Mouse (Mus musculus): ENCODE results near the gene Efhc1.
"Not testable (repeated sequence)": the region's sequence is repeated elsewhere in the genome, so short reads cannot be mapped to it uniquely, and the experiment has no call there.

Efhc1 gene

GRCm38 (mm10) chr1:20951300-20951763 is at the start of gene Efhc1:
Gene Efhc1 (plus strand): TSS chr1:20951626.
- in situ Hi-C loops (cut with MseI, MboI) = no loop called here

GRCm38 (mm10) chr1:20905501-20906127 is 45.8 kb upstream of the Efhc1 start:
- in situ Hi-C loops (cut with MseI, MboI) = no loop called here

GRCm38 (mm10) chr1:20906128-20906515 is 45.3 kb upstream of the Efhc1 start:
- in situ Hi-C loops (cut with MseI, MboI) = no loop called here

GRCm38 (mm10) chr1:20908541-20908940 is 42.9 kb upstream of the Efhc1 start:
- in situ Hi-C loops (cut with MseI, MboI) = no loop called here

GRCm38 (mm10) chr1:20912115-20912514 is 39.3 kb upstream of the Efhc1 start:
- in situ Hi-C loops (cut with MseI, MboI) = no loop called here

- in situ Hi-C loops (cut with MseI, MboI) = no loop called here
These were observed 38.8 kb upstream of the Efhc1 start for GRCm38 (mm10) chr1:20912527-20913171.

GRCm38 (mm10) chr1:20914769-20915168 is 36.7 kb upstream of the Efhc1 start:
- in situ Hi-C loops (cut with MseI, MboI) = no loop called here

GRCm38 (mm10) chr1:20915608-20916007 is 35.8 kb upstream of the Efhc1 start:
- in situ Hi-C loops (cut with MseI, MboI) = no loop called here

GRCm38 (mm10) chr1:20917496-20918050 is 33.9 kb upstream of the Efhc1 start:
- in situ Hi-C loops (cut with MseI, MboI) = no loop called here

- in situ Hi-C loops (cut with MseI, MboI) = no loop called here
These were observed 31.7 kb upstream of the Efhc1 start for GRCm38 (mm10) chr1:20919728-20920127.

GRCm38 (mm10) chr1:20921081-20921528 is 30.3 kb upstream of the Efhc1 start:
- in situ Hi-C loops (cut with MseI, MboI) = no loop called here

- in situ Hi-C loops (cut with MseI, MboI) = no loop called here
These were observed 28.6 kb upstream of the Efhc1 start for GRCm38 (mm10) chr1:20922612-20923399.

- in situ Hi-C loops (cut with MseI, MboI) = not testable (repeated sequence)
These were observed 26.1 kb upstream of the Efhc1 start for GRCm38 (mm10) chr1:20925324-20925723.

- in situ Hi-C loops (cut with MseI, MboI) = no loop called here
These were observed 25.5 kb upstream of the Efhc1 start for GRCm38 (mm10) chr1:20925926-20926325.

- in situ Hi-C loops (cut with MseI, MboI) = no loop called here
These were observed 25.1 kb upstream of the Efhc1 start for GRCm38 (mm10) chr1:20926376-20926775.

GRCm38 (mm10) chr1:20928487-20928886 is 22.9 kb upstream of the Efhc1 start:
- in situ Hi-C loops (cut with MseI, MboI) = no loop called here

GRCm38 (mm10) chr1:20933457-20933856 is 18.0 kb upstream of the Efhc1 start:
- in situ Hi-C loops (cut with MseI, MboI) = no loop called here

GRCm38 (mm10) chr1:20935106-20935505 is 16.3 kb upstream of the Efhc1 start:
- in situ Hi-C loops (cut with MseI, MboI) = loop anchor here (5.0 kb wide), 1 partner anchor 227 kb away; no protein-coding TSS in a partner anchor

GRCm38 (mm10) chr1:20939046-20939445 is 12.4 kb upstream of the Efhc1 start:
- in situ Hi-C loops (cut with MseI, MboI) = loop anchor here (5.0 kb wide), 1 partner anchor 223 kb away; no protein-coding TSS in a partner anchor

- in situ Hi-C loops (cut with MseI, MboI) = no loop called here
These were observed 11.3 kb upstream of the Efhc1 start for GRCm38 (mm10) chr1:20940151-20940550.

- in situ Hi-C loops (cut with MseI, MboI) = no loop called here
These were observed 10.1 kb upstream of the Efhc1 start for GRCm38 (mm10) chr1:20941322-20941721.

GRCm38 (mm10) chr1:20941857-20942256 is 9.6 kb upstream of the Efhc1 start:
- in situ Hi-C loops (cut with MseI, MboI) = no loop called here

All from mouse trophoblast stem cell (cell line).